Mouse (Mus musculus) embryonic facial prominence, embryonic 10.5 days (tissue): Measurements from ENCODE around the gene Anapc7. TPM values are rescaled to one million over a fixed set of nuclear protein-coding genes. Genes with fewer than 3 reads are reported as not detected.
A peak's percentile ranks its signal among the peaks of the same experiment; 100 is the strongest.

Source experiments
- DNase-seq: peaks from one replicate; pipeline ENCODE4 v3.0.0-alpha.2; 2017; ENCODE audit warnings: low spot score
- H3K27ac ChIP-seq: fragments of 300-500 bp; sonication (generic); replicated peaks from 2 replicates; pipeline ENCODE4 v1.5.1; 2016; ENCODE audit warnings: mild to moderate bottlenecking
- H3K27me3 ChIP-seq: fragments of 300-500 bp; sonication (generic); replicated peaks from 2 replicates; pipeline ENCODE4 v1.6.1; 2016; ENCODE audit warnings: low read depth, mild to moderate bottlenecking; ENCODE audit not compliant: poor library complexity, severe bottlenecking
- H3K36me3 ChIP-seq: fragments of 300-500 bp; sonication (generic); replicated peaks from 2 replicates; pipeline ENCODE4 v1.6.1; 2016; ENCODE audit warnings: mild to moderate bottlenecking, moderate library complexity
- H3K4me1 ChIP-seq: fragments of 300-500 bp; sonication (generic); 2 replicates; pipeline ENCODE4 v1.6.1; 2016
- H3K4me3 ChIP-seq: fragments of 300-500 bp; sonication (generic); 2 replicates; pipeline ENCODE4 v1.5.1; 2016; ENCODE audit warnings: mild to moderate bottlenecking, moderate library complexity
- H3K9me3 ChIP-seq: fragments of 300-500 bp; sonication (generic); 2 replicates; pipeline ENCODE4 v1.6.1; 2016; ENCODE audit warnings: mild to moderate bottlenecking
- whole genome bisulfite sequencing: fragments of 180-500 bp; shearing (Covaris S2); methylation state at CpG from one replicate; pipeline ENCODE4 v1.1.7; 2016; 5-methylcytosine and 5-hydroxymethylcytosine counted together
- polyA plus RNA-seq: library from polyadenylated mRNA; unstranded; fragments of >200 nt; fragmentation: Nextera tagmentation; extraction: Ambion mirVana; gene quantifications from 2 replicates; pipeline ENCODE4 v1.2.1, GENCODE M21; 2016

Anapc7 gene
- polyA plus RNA-seq, 1 experiment from 2014 or later = 63.2 TPM

DNA sequence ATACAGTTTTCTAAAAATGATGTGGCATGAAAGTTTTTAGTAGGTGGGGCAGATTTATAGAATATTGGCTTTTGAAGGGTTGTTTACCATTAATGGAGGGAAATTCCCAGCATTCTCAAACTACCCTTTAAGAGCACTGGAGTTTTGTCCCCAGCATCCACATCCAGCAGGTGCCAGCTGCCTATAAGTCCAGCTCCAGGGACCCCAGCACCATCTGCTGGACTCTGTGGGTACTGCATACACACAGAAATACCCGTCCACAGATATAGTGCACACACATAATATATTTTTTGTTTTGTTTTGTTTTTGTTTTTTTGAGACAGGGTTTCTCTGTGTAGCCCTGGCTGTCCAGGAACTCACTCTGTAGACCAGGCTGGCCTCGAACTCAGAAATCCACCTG lies 27.6 kb upstream of the Anapc7 start:
- Histone ChIP-seq H3K27me3 (no peaks in the 10 kb centered on the region), H3K27ac (no peak overlapping the region), H3K4me1 (peaks cover 12% of the 10 kb centered on the region), H3K36me3 (peaks cover 35% of the 10 kb centered on the region), H3K4me3 (no peak overlapping the region), H3K9me3 (no peaks in the 10 kb centered on the region)
- 47% methylated on average over 2 of the region's 2 CpGs for WGBS
- DNase-seq = peak; percentile 80

DNA sequence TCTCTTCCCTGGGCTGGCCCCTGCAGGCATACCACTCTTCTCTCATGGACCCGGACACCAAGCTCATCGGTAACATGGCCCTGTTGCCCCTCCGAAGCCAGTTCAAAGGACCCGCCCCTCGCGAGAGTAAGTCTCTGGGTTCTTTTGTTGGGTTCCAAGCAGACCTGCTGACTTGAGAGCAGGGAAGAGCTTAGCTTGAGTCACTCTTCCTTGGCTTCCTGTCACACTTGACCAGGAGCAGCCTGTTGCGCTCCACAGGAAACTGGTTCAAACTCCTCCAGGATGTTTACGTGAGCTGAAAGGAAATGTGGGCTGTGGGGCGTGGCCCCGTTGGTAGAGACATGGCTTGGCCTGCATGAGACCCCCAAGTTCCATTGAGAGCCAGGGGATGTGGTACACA lies 24.7 kb upstream of the Anapc7 start:
- H3K27ac ChIP-seq = no peak overlapping the region
- H3K27me3 ChIP-seq = no peaks in the 10 kb centered on the region
- H3K4me1 ChIP-seq = peaks cover 12% of the 10 kb centered on the region
- 89% methylated on average over 10 of the region's 10 CpGs for WGBS
- no peak overlapping the region for H3K4me3 ChIP-seq
- H3K36me3 ChIP-seq = peaks cover 62% of the 10 kb centered on the region
- H3K9me3 ChIP-seq = no peaks in the 10 kb centered on the region
- DNase-seq = no peak

DNA sequence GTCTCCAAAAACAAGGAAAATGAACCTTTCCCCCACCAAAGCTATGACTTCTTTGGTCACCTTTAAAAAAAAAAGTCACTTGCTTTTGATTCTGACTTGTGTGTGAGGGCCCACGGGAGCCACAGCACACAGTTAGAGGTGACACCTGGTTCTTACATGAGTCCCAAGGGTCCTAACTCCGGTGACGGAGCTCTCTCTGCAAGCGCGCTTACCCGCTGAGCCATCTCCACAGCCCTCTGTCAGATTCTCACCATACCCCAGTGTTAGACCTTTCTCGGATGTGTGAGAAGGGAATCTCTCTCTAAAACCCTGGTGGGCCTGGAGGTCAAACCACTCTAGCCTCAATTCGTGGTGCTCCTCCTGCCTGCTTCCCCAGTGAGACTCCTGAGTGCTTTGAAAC lies 24.0 kb upstream of the Anapc7 start:
- H3K4me3 ChIP-seq = no peak overlapping the region
- H3K9me3 ChIP-seq = no peaks in the 10 kb centered on the region
- H3K36me3 ChIP-seq = peaks cover 69% of the 10 kb centered on the region
- no peaks in the 10 kb centered on the region for H3K27me3 ChIP-seq
- 92% methylated on average over 8 of the region's 8 CpGs for WGBS
- H3K27ac ChIP-seq = no peak overlapping the region
- DNase-seq = no peak
- H3K4me1 ChIP-seq = peaks cover 9% of the 10 kb centered on the region

DNA sequence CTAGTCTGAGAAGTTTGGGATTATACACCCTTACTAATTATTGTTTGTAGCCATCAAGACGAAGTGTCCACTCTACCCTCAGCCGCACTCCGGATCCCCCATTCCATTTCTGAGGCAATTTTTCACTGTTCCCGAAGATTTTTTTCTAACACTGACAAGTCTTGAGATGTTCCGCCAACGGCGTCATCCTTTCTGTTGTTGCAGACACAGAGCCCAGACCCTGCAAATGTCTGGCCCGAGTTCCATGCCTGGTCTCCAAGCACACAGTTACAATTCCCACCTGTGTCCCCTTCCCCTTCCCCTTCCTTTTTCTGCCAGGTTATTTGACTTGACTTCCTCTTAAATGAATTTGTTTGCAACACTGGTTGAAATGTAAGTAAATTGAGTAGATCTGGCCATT lies 21.6 kb upstream of the Anapc7 start:
- Histone ChIP-seq H3K36me3 (peaks cover 85% of the 10 kb centered on the region), H3K27me3 (no peaks in the 10 kb centered on the region), H3K4me1 (no peaks in the 10 kb centered on the region), H3K9me3 (no peaks in the 10 kb centered on the region), H3K27ac (no peak overlapping the region), H3K4me3 (no peak overlapping the region)
- WGBS = 93% methylated on average over 8 of the region's 8 CpGs
- no peak for DNase-seq

DNA sequence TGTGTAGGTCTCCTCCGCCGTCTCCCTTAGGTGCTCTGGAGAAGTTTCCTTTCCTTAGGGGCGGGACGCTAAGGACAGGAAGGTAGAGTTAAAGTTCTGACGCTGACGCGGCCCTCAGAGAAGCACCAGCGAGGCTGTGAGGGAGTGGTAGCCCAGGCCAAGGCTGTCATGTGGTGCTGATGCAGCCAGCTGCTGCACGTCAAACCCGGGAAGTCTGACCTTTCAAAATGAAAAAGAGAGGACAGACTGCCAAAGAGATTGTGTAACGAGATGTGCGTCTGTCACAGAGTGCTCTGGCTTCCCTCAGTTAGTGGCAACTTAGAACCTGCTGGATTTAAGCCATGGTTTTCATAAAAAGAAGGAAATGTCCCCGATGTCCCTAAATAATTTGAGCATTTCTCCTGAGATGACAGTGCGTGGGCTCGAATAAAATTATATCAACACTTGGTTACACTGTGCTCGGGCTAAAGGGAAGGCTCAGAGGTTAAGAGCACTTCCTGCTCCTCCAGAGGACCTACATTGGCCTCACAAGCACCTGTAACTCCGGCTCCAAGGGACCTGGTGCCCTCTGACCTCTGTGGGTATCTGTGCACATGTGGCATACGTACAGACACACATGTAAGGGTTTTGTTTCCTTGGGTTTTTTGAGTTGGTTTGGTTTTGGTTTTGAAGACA lies 20.7 kb upstream of the Anapc7 start:
- no peak for DNase-seq
- WGBS = 88% methylated on average over 18 of the region's 18 CpGs
- Histone ChIP-seq H3K4me3 (no peak overlapping the region), H3K9me3 (no peaks in the 10 kb centered on the region), H3K4me1 (no peaks in the 10 kb centered on the region), H3K27me3 (no peaks in the 10 kb centered on the region), H3K27ac (no peak overlapping the region), H3K36me3 (peaks cover 90% of the 10 kb centered on the region)

DNA sequence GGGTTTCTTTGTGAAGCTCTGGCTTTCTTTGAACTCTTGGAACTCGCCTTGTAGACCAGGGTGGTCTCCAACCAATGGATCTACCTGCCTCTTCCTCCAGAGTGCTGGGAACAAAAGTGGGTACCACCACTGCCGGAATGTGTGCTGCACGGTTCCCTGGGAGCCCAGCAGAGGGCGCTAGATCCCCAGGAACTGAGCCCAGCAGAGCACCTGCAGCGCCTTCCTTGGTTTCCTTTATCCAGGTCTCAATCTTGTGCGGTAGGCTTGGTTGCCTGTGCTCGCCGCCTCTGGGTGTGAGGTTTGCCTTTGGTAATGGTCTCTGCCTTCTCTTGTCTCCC lies 20.2 kb upstream of the Anapc7 start:
- H3K36me3 ChIP-seq = peaks cover 95% of the 10 kb centered on the region
- 22% methylated on average over 8 of the region's 8 CpGs for WGBS

DNA sequence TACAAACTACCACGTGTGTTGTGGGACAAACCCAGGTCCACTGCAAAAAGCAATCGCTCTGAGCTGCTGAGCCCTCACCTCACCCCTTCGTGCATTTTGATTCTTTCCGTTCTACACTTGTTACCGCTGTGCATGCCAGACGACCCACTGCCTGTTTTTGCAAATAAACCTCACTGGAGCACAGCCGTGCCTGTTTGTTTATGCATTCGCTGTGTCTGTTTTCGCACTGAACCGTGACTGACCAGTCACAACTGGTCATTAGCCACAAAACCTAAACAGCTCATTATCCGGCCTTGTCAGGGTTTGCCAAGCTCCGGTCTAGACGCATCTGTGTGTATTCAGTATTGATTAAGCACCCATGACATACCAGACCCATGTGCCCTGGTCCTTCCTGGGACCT lies 19.3 kb upstream of the Anapc7 start:
- Histone ChIP-seq H3K27ac (no peak overlapping the region), H3K9me3 (0 out of 2 replicates have a peak, but pooled peaks cover 6% of the 10 kb centered on the region), H3K36me3 (peaks cover 96% of the 10 kb centered on the region), H3K4me1 (no peaks in the 10 kb centered on the region), H3K27me3 (no peaks in the 10 kb centered on the region), H3K4me3 (no peak overlapping the region)
- DNase-seq = no peak
- 93% methylated on average over 13 of the region's 13 CpGs for WGBS

More for the DNA sequence above, 20.2 kb upstream of the Anapc7 start:
- Histone ChIP-seq H3K27me3 (no peaks in the 10 kb centered on the region), H3K4me1 (no peaks in the 10 kb centered on the region), H3K27ac (no peak overlapping the region), H3K4me3 (no peak overlapping the region), H3K9me3 (no peaks in the 10 kb centered on the region)
- DNase-seq = peak; percentile 77

DNA sequence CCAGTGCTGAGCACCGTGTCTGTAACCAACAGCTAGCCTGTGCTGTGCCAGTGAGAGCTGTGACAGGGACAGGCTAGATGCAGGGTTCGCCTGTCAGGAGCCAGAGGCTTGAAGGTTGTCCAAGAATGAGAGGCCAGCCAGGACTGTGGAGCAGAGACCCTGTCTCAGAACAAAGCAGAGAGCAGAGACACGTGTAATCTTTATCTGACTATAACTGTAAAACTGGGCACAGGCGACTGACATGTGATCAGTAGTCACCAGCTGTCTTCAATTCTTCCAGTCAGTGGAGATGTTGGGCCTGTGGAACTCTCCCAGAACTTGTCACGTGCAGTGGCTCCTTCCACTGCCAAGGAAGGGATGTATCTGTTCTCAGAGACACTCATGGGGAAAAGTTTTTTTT lies 18.7 kb upstream of the Anapc7 start:
- H3K4me3 ChIP-seq = no peak overlapping the region
- no peak overlapping the region for H3K27ac ChIP-seq
- H3K4me1 ChIP-seq = no peaks in the 10 kb centered on the region
- no peak for DNase-seq
- no peaks in the 10 kb centered on the region for H3K27me3 ChIP-seq
- peaks cover 96% of the 10 kb centered on the region for H3K36me3 ChIP-seq
- WGBS = 89% methylated on average over 5 of the region's 5 CpGs
- 0 out of 2 replicates have a peak, but pooled peaks cover 6% of the 10 kb centered on the region for H3K9me3 ChIP-seq

DNA sequence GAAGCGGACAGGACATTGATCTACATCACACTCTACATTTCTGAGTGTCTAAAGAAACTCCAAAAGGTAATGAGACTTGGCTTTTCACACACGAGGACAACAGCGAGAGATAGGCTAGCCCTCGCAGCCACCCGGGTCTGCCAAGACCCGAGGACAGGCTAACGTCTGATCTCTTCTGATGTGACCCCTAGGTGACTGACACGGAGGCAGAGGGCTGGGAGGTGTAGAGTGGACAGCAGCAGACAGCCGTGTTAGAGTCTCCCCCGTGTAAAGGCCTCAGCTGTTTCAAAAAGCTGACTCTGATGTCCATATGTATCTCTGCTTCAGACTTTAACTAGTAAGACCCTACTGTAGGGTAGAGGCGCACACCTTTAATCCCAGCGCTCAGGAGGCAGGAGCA lies 18.1 kb upstream of the Anapc7 start:
- WGBS = 93% methylated on average over 12 of the region's 12 CpGs
- Histone ChIP-seq H3K9me3 (0 out of 2 replicates have a peak, but pooled peaks cover 6% of the 10 kb centered on the region), H3K36me3 (peaks cover 95% of the 10 kb centered on the region), H3K27ac (no peak overlapping the region), H3K27me3 (no peaks in the 10 kb centered on the region), H3K4me3 (no peak overlapping the region), H3K4me1 (no peaks in the 10 kb centered on the region)
- no peak for DNase-seq

DNA sequence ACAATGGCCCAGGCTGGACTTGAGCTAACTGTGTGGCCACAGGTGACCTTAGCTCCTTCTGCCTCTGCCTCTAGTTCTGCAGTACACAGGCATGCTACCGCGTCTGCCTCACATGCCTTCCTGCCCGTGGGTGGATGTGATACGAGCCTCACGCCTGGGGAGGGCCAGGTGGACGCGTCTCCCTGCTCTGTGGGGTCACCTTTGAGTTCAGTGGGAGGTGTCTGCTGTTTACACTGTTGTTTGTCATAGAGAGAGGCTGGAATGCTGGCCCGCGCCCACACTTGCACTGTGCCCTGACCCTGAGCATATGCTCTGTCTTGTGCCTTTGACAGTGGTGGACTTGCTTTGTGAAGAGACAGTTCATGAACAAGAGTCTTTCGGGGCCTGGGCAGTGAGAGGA lies 16.0 kb upstream of the Anapc7 start:
- Histone ChIP-seq H3K4me3 (no peak overlapping the region), H3K9me3 (0 out of 2 replicates have a peak, but pooled peaks cover 6% of the 10 kb centered on the region), H3K27me3 (no peaks in the 10 kb centered on the region), H3K4me1 (no peaks in the 10 kb centered on the region), H3K27ac (no peak overlapping the region), H3K36me3 (peaks cover 86% of the 10 kb centered on the region)
- WGBS = 95% methylated on average over 10 of the region's 10 CpGs
- no peak for DNase-seq

DNA sequence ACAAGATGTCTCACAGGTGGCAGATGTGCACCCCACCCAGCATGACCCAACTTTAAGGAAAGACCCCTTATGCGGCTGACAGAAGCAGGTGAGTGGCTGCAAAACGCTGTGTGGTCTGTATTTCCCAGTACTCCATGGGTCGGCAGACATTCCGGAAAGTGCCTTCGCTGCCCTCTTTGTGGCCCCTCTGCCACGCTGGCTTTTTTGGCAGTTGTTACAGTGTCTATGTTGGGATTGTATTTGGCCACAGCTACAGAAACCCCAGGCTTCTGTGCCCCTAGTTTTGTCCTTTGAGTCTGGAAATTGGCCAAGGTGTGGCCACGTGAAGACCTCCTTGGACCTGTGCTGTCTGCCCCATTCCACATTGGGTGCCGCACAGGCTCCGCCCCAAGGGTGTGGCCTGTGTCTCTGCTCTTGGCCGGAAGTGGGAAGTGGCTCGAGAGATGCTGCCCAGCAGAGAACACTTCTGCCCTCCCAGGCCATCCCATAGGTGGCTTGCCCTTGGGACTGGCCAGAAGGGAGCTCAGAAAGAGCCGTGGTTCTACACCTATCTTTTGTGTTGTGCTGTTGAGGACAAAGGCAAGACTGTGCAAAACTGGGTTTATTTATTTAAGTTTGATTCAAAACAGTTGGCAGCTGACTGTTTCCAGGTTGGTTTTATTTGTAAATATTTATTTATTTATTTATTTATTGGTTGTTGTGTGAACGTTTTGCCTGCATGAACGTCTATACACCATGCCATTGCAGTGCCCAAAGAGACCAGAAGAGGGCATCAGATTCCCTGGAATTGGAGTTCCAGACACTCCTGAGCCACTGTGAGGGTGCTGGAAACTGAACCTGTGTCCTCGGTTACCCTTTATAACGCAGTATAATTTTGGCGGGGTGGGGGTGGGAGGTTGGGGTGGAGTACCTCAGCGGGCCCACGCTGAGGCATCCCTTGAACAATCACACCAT lies 11.5 kb upstream of the Anapc7 start:
- 0 out of 2 replicates have a peak, but pooled peaks cover 6% of the 10 kb centered on the region for H3K9me3 ChIP-seq
- no peak overlapping the region for H3K4me3 ChIP-seq
- H3K4me1 ChIP-seq = 0 out of 2 replicates have a peak, but pooled peaks cover 2% of the 10 kb centered on the region
- DNase-seq = no peak
- no peak overlapping the region for H3K27ac ChIP-seq
- H3K27me3 ChIP-seq = no peaks in the 10 kb centered on the region
- 84% methylated on average over 19 of the region's 19 CpGs for WGBS
- H3K36me3 ChIP-seq = peaks cover 43% of the 10 kb centered on the region

DNA sequence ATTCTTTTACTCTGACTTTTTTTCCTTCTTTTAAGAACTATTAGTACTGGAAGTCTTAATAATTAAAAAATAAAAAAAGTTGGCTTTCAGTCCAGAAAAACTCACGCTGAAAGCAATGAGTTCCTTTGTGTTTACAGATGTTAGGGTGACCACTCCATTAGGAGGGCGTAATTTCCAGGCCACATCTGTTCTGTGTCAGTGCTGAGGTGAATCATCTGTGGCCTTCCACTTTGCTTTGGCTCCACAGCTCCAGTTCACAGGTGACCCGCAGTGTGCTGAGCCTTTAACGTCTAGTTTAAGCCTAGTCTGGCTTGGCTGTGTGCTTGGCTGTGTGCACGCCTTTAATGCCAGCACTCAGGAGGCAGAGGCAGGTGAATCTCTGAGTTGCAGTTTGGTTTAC lies 9.6 kb upstream of the Anapc7 start:
- H3K27ac ChIP-seq = no peak overlapping the region

More for the DNA sequence above, 9.6 kb upstream of the Anapc7 start:
- 0 out of 2 replicates have a peak, but pooled peaks cover under 1% of the 10 kb centered on the region for H3K9me3 ChIP-seq
- 0 out of 2 replicates have a peak, but pooled peaks cover 2% of the 10 kb centered on the region for H3K4me1 ChIP-seq
- DNase-seq = no peak
- no peak overlapping the region for H3K4me3 ChIP-seq
- 82% methylated on average over 5 of the region's 5 CpGs for WGBS
- no peaks in the 10 kb centered on the region for H3K27me3 ChIP-seq
- H3K36me3 ChIP-seq = peaks cover 24% of the 10 kb centered on the region
